Mouse (Mus musculus): ENCODE data around the gene Slc24a5. TPM values are rescaled to one million over a fixed set of nuclear protein-coding genes. Genes with fewer than 3 reads are reported as not detected.
A peak's percentile ranks its signal among the peaks of the same experiment; 100 is the strongest.

The Slc24a5 gene
- polyA plus RNA-seq (2014; fragmentation: Nextera tagmentation; extraction: Ambion mirVana), result 5.0 and 7.0 TPM in 2 replicates

- Histone ChIP-seq H3K4me1 (ENCODE audit: control insufficient read depth, insufficient read depth, low read length) (no peaks in the 10 kb centered on the region), H3K36me3 (ENCODE audit: control insufficient read depth, insufficient read depth, low read length) (no peaks in the 10 kb centered on the region), H3K9me3 (ENCODE audit: control insufficient read depth, low read length) (no peaks in the 10 kb centered on the region), H3K27me3 (ENCODE audit: control insufficient read depth, insufficient read depth, low read length) (no peaks in the 10 kb centered on the region), H3K4me3 (ENCODE audit: low read depth, low read length) (no peak within 1 kb of the TSS), H3K9ac (ENCODE audit: low read length) (no peak within 1 kb of the TSS), H3K4me2 (ENCODE audit: low read depth) (no peak within 1 kb of the TSS), H3K27ac (ENCODE audit: low read depth, low read length) (no peak within 1 kb of the TSS)
- ATAC-seq (ENCODE audit: insufficient read depth, low FRiP score, low TSS enrichment) (0 out of 2 replicates have a peak, but pooled peaks have one; percentile 9), DNase-seq (ENCODE audit: low spot score) (no peak)
- 69% methylated on average over 10 of the region's 10 CpGs for WGBS
These were observed at the start of gene Slc24a5 for GRCm38 (mm10) chr2:125067894-125068293. TSS of gene Slc24a5 (plus strand) at chr2:125068124.

- Histone ChIP-seq H3K4me2 (ENCODE audit: low read depth) (no peak overlapping the region), H3K9me3 (ENCODE audit: control insufficient read depth, low read length) (no peaks in the 10 kb centered on the region), H3K4me1 (ENCODE audit: control insufficient read depth, insufficient read depth, low read length) (no peaks in the 10 kb centered on the region), H3K4me3 (ENCODE audit: low read depth, low read length) (no peak overlapping the region), H3K27ac (ENCODE audit: low read depth, low read length) (no peak overlapping the region), H3K27me3 (ENCODE audit: control insufficient read depth, insufficient read depth, low read length) (no peaks in the 10 kb centered on the region), H3K36me3 (ENCODE audit: control insufficient read depth, insufficient read depth, low read length) (no peaks in the 10 kb centered on the region), H3K9ac (ENCODE audit: low read length) (no peak overlapping the region)
- WGBS, result 51% methylated on average over 5 of the region's 5 CpGs
- ATAC-seq (ENCODE audit: insufficient read depth, low FRiP score, low TSS enrichment) (no peak), DNase-seq (ENCODE audit: low spot score) (no peak)
These were observed 43.5 kb upstream of the Slc24a5 start for GRCm38 (mm10) chr2:125024386-125024785.

DNA sequence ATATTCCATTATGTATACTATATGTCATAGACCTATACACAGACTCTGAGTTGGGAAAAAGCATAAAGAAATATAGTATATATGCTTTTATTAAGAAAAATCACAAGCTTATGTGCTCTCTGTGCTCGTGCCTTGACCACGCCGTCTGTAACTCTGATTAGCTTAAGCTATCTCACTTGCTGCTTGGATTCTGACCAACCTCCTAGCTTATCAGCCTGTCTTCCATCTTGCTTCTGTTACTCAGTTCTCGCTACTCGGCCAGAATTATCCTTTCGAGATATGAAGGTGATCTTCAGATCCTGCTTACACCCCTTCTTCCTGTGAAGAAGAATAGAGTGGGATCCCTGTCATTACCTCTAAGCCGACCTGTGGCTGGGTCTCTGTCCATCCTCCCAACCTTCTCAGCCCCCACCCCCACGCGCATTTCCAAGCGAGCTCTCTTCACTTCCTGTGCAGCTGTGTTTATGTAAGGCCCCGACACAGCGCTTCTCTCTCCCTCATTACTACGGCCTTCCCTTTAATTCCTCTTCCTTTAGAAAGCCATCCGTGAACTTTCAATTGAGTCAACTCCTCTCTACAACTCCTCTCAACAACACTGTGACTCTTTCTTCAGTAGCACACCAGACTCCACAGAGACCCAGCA lies 41.4 kb upstream of the Slc24a5 start:
- Histone ChIP-seq H3K27me3 (ENCODE audit: control insufficient read depth, insufficient read depth, low read length) (no peaks in the 10 kb centered on the region), H3K36me3 (ENCODE audit: control insufficient read depth, insufficient read depth, low read length) (no peaks in the 10 kb centered on the region), H3K9me3 (ENCODE audit: control insufficient read depth, low read length) (no peaks in the 10 kb centered on the region), H3K4me1 (ENCODE audit: control insufficient read depth, insufficient read depth, low read length) (no peaks in the 10 kb centered on the region), H3K4me2 (ENCODE audit: low read depth) (no peak overlapping the region), H3K4me3 (ENCODE audit: low read depth, low read length) (no peak overlapping the region), H3K9ac (ENCODE audit: low read length) (no peak overlapping the region), H3K27ac (ENCODE audit: low read depth, low read length) (no peak overlapping the region)
- ATAC-seq (ENCODE audit: insufficient read depth, low FRiP score, low TSS enrichment) (no peak), DNase-seq (ENCODE audit: low spot score) (no peak)
- 60% methylated on average over 14 of the region's 14 CpGs for WGBS

DNA sequence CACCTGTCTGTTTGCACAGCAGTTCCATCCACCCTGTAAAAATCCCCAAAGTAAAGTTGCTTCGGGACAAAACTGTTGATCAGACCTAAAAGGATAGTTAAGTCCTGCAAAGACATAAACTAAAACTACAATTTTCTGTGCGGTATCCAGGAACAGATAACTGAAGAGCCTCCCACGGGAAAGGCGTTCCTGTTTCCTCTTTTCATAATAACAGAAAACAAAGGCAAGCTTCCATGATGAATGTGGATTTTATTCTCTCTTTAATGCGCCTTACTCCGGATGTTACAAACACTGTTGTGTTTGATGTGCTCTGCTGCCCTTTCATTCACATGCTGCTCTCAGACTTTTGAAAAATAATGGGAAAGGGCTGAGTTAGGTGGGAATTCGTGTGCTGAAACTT lies 37.3 kb upstream of the Slc24a5 start:
- DNase-seq (ENCODE audit: low spot score), result no peak
- Histone ChIP-seq H3K27me3 (ENCODE audit: control insufficient read depth, insufficient read depth, low read length) (no peaks in the 10 kb centered on the region), H3K4me3 (ENCODE audit: low read depth, low read length) (no peak overlapping the region), H3K4me2 (ENCODE audit: low read depth) (no peak overlapping the region), H3K4me1 (ENCODE audit: control insufficient read depth, insufficient read depth, low read length) (no peaks in the 10 kb centered on the region), H3K9me3 (ENCODE audit: control insufficient read depth, low read length) (no peaks in the 10 kb centered on the region), H3K36me3 (ENCODE audit: control insufficient read depth, insufficient read depth, low read length) (no peaks in the 10 kb centered on the region), H3K27ac (ENCODE audit: low read depth, low read length) (no peak overlapping the region), H3K9ac (ENCODE audit: low read length) (no peak overlapping the region)
- WGBS, result 83% methylated on average over 7 of the region's 7 CpGs
- no peak for ATAC-seq (ENCODE audit: insufficient read depth, low FRiP score, low TSS enrichment)

DNA sequence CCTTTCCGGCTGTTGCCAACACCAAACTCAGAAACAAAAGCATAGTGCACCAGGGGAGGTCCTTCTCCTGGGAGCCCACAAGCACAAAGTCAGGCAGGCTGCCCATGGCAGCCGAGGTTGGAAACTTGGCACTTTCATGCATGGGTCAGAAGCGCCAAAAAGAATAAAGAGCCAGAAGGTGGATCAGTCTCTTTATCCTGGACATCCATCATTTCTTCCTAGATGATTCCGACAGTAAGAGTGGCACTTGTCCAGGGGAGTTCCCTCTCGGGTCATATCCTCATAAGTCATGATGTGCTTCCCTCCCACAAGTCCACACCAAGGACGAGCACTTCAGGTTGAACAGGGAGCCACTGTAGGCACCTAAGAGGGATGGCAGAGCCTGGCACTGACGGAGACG lies 36.8 kb upstream of the Slc24a5 start:
- Histone ChIP-seq H3K9me3 (ENCODE audit: control insufficient read depth, low read length) (no peaks in the 10 kb centered on the region), H3K4me3 (ENCODE audit: low read depth, low read length) (no peak overlapping the region), H3K27me3 (ENCODE audit: control insufficient read depth, insufficient read depth, low read length) (no peaks in the 10 kb centered on the region), H3K9ac (ENCODE audit: low read length) (no peak overlapping the region), H3K27ac (ENCODE audit: low read depth, low read length) (no peak overlapping the region), H3K36me3 (ENCODE audit: control insufficient read depth, insufficient read depth, low read length) (no peaks in the 10 kb centered on the region), H3K4me1 (ENCODE audit: control insufficient read depth, insufficient read depth, low read length) (no peaks in the 10 kb centered on the region), H3K4me2 (ENCODE audit: low read depth) (no peak overlapping the region)
- WGBS, result 86% methylated on average over 8 of the region's 8 CpGs
- ATAC-seq (ENCODE audit: insufficient read depth, low FRiP score, low TSS enrichment) (no peak), DNase-seq (ENCODE audit: low spot score) (no peak)

- 90% methylated on average over 12 of the region's 12 CpGs for WGBS
- no peak overlapping the region for H3K4me2 ChIP-seq (ENCODE audit: low read depth)
- no peak overlapping the region for H3K9ac ChIP-seq (ENCODE audit: low read length)
- H3K9me3 ChIP-seq (ENCODE audit: control insufficient read depth, low read length), result no peaks in the 10 kb centered on the region
- no peak overlapping the region for H3K4me3 ChIP-seq (ENCODE audit: low read depth, low read length)
- H3K4me1 ChIP-seq (ENCODE audit: control insufficient read depth, insufficient read depth, low read length), result no peaks in the 10 kb centered on the region
- DNase-seq (ENCODE audit: low spot score) (no peak), ATAC-seq (ENCODE audit: insufficient read depth, low FRiP score, low TSS enrichment) (no peak)
- no peaks in the 10 kb centered on the region for H3K36me3 ChIP-seq (ENCODE audit: control insufficient read depth, insufficient read depth, low read length)
- H3K27me3 ChIP-seq (ENCODE audit: control insufficient read depth, insufficient read depth, low read length), result no peaks in the 10 kb centered on the region
- H3K27ac ChIP-seq (ENCODE audit: low read depth, low read length), result no peak overlapping the region
These were observed 36.2 kb upstream of the Slc24a5 start for GRCm38 (mm10) chr2:125031562-125032257.

DNA sequence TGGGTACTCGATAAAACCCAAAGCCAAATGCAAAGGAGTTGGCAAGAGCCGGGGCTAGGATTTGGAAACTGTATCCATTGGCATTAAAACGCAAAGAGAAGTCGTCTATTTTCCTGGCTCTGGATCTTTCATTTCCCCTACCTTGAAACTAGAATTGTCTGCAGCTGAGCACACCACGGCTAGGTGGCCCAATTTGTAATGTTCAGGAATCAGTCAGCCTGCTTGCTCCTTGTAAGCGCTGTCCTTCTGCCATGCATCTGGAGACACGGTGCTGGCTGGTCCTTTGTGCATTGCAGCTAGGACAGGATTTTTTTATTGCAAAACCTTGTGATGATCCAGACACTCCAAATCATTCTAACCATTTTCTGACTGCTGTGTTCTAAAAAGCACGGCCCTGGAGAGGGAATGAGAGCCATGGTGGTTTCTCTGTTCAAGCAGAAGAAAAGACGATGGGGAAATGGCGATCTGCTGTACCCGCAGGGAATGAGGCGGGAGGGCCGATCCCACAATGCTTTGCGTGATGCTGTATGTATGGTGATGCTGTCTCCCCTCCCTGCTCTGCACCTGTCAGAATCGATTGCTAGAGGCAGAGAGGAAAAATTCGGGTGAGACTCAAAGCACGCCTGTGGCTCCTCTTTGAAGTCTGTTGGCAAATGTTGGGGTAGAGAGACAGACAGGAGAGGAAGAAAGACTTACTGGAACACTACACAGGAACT lies 35.5 kb upstream of the Slc24a5 start:
- Histone ChIP-seq H3K27me3 (ENCODE audit: control insufficient read depth, insufficient read depth, low read length) (no peaks in the 10 kb centered on the region), H3K27ac (ENCODE audit: low read depth, low read length) (no peak overlapping the region), H3K4me1 (ENCODE audit: control insufficient read depth, insufficient read depth, low read length) (no peaks in the 10 kb centered on the region), H3K9me3 (ENCODE audit: control insufficient read depth, low read length) (no peaks in the 10 kb centered on the region), H3K4me2 (ENCODE audit: low read depth) (no peak overlapping the region), H3K36me3 (ENCODE audit: control insufficient read depth, insufficient read depth, low read length) (no peaks in the 10 kb centered on the region), H3K9ac (ENCODE audit: low read length) (no peak overlapping the region), H3K4me3 (ENCODE audit: low read depth, low read length) (no peak overlapping the region)
- DNase-seq (ENCODE audit: low spot score) (no peak), ATAC-seq (ENCODE audit: insufficient read depth, low FRiP score, low TSS enrichment) (no peak)
- WGBS, result 78% methylated on average over 17 of the region's 17 CpGs

DNA sequence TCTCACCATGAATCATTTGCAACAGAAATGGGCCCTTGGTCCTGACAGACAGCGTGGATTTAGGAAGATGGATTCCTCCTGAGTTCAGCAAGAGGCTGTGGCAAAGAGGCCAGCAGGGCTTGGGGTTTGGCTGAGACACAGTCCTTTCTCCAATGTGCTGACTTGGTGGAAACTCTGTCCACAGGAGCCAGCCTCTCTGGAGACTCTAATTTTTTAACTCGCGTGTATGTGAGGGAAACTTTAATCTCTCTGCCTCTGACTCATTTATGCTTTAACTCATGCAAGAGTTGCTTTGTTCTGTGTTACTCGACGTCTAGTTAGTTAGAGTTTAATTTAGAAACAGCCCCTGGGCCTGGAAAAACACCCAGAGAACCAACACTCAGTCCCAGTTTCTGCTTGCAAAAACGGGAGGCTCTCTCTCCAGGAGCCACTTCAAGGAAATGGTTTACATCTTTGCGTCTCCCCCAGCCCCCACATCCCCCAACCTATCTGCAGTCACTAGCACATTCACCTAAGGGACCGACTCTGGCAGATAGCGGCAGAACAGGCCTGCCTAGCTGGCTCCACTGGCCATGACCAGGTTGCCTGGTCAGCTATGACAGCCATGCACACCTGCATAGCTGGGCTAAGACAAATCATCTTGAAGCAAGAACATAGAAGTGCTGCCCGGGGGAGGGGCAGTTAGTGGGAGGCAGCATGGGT lies 34.7 kb upstream of the Slc24a5 start:
- Histone ChIP-seq H3K4me1 (ENCODE audit: control insufficient read depth, insufficient read depth, low read length) (no peaks in the 10 kb centered on the region), H3K36me3 (ENCODE audit: control insufficient read depth, insufficient read depth, low read length) (no peaks in the 10 kb centered on the region), H3K9me3 (ENCODE audit: control insufficient read depth, low read length) (no peaks in the 10 kb centered on the region), H3K4me3 (ENCODE audit: low read depth, low read length) (no peak overlapping the region), H3K9ac (ENCODE audit: low read length) (no peak overlapping the region), H3K27me3 (ENCODE audit: control insufficient read depth, insufficient read depth, low read length) (no peaks in the 10 kb centered on the region), H3K4me2 (ENCODE audit: low read depth) (no peak overlapping the region), H3K27ac (ENCODE audit: low read depth, low read length) (no peak overlapping the region)
- ATAC-seq (ENCODE audit: insufficient read depth, low FRiP score, low TSS enrichment), result no peak
- WGBS, result 68% methylated on average over 10 of the region's 10 CpGs
- DNase-seq (ENCODE audit: low spot score), result no peak

Measured in neural tube, embryonic 11.5 days (tissue).